Mouse (Mus musculus): Measurements from ENCODE around the gene Pvalb.

DNA sequence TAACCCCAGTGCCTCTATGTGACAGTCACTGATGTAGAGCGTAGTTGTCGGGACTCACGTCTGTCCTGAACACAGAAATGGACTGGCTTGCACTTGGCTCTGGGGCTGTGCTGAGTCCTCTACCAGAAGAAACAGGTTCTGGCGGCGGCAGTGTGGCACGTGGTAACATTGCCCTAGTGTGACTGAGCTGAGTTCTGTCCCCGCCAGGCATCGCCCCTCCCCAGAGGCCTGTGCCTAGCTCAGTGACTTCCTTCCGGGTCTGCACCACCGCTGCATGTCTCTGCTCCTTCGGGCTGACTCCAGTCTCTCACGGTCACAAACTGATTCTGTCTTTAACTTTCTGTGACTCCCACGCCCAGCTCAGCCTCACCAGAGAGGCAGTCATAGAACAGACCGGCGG, 35.5 kb downstream of the Pvalb start:
- TF ChIP-seq TAL1 (IDR thresholded peaks at IDR 0.05; ENCODE audit: low read length) (no peak), GATA1 (IDR thresholded peaks at IDR 0.05; ENCODE audit: low read length) (no peak)
